Mouse (Mus musculus): ENCODE data around the gene Nanos2.
A peak's percentile ranks its signal among the peaks of the same experiment; 100 is the strongest.

Nanos2 gene

GRCm38 (mm10) chr7:18990601-18991295 is 3.5 kb downstream of the Nanos2 start, which contains the start of gene Mypop:
Gene Mypop, plus strand, starts transcription at chr7:18991245.
- peak; percentile 100 for DNase-seq (ENCODE audit: low read depth, low spot score)

GRCm38 (mm10) chr7:18991660-18992293 is 4.6 kb downstream of the Nanos2 start:
- DNase-seq (ENCODE audit: low read depth, low spot score): peak; percentile 28

GRCm38 (mm10) chr7:18992294-18992675 is 5.1 kb downstream of the Nanos2 start:
- DNase-seq (ENCODE audit: low read depth, low spot score): peak; percentile 39

GRCm38 (mm10) chr7:18993036-18993435 is 5.8 kb downstream of the Nanos2 start:
- DNase-seq (ENCODE audit: low read depth, low spot score): no peak

- peak; percentile 40 for DNase-seq (ENCODE audit: low read depth, low spot score)
Observed at GRCm38 (mm10) chr7:18998835-18999234, 11.6 kb downstream of the Nanos2 start.

- no peak for DNase-seq (ENCODE audit: low read depth, low spot score)
Observed at GRCm38 (mm10) chr7:19000421-19000820, 13.2 kb downstream of the Nanos2 start.

GRCm38 (mm10) chr7:19001066-19001806 is 14.0 kb downstream of the Nanos2 start:
- peak; percentile 89 for DNase-seq (ENCODE audit: low read depth, low spot score)

- no peak for DNase-seq (ENCODE audit: low read depth, low spot score)
Observed at GRCm38 (mm10) chr7:19001807-19002085, 14.5 kb downstream of the Nanos2 start.

GRCm38 (mm10) chr7:19002115-19002514 is 14.9 kb downstream of the Nanos2 start:
- DNase-seq (ENCODE audit: low read depth, low spot score): no peak

- peak; percentile 98 for DNase-seq (ENCODE audit: low read depth, low spot score)
Observed at GRCm38 (mm10) chr7:19002848-19003498, 15.8 kb downstream of the Nanos2 start.

- DNase-seq (ENCODE audit: low read depth, low spot score): peak; percentile 96
Observed at GRCm38 (mm10) chr7:19003902-19004630, 16.9 kb downstream of the Nanos2 start, which contains the start of gene Irf2bp1. Gene Irf2bp1, plus strand, starts transcription at chr7:19004044.

GRCm38 (mm10) chr7:19004631-19005079 is 17.5 kb downstream of the Nanos2 start:
- peak; percentile 54 for DNase-seq (ENCODE audit: low read depth, low spot score)

GRCm38 (mm10) chr7:19005417-19006121 is 18.4 kb downstream of the Nanos2 start:
- no peak for DNase-seq (ENCODE audit: low read depth, low spot score)

- peak; percentile 90 for DNase-seq (ENCODE audit: low read depth, low spot score)
Observed at GRCm38 (mm10) chr7:19006476-19006875, 19.3 kb downstream of the Nanos2 start.

- no peak for DNase-seq (ENCODE audit: low read depth, low spot score)
Observed at GRCm38 (mm10) chr7:19007026-19007977, 20.1 kb downstream of the Nanos2 start.

GRCm38 (mm10) chr7:19010581-19010980 is 23.4 kb downstream of the Nanos2 start:
- no peak for DNase-seq (ENCODE audit: low read depth, low spot score)

- no peak for DNase-seq (ENCODE audit: low read depth, low spot score)
Observed at GRCm38 (mm10) chr7:19012025-19012621, 24.9 kb downstream of the Nanos2 start.

- no peak for DNase-seq (ENCODE audit: low read depth, low spot score)
Observed at GRCm38 (mm10) chr7:19012882-19013281, 25.7 kb downstream of the Nanos2 start.

- peak; percentile 19 for DNase-seq (ENCODE audit: low read depth, low spot score)
Observed at GRCm38 (mm10) chr7:19014452-19014851, 27.3 kb downstream of the Nanos2 start.

Measured in R1 (cell line).